Mouse (Mus musculus): ENCODE measurements around the gene Gbf1. TPM values are rescaled to one million over a fixed set of nuclear protein-coding genes. Genes with fewer than 3 reads are reported as not detected.

Gene Gbf1
- polyA plus RNA-seq, 1 experiment: 51.5 TPM

DNA sequence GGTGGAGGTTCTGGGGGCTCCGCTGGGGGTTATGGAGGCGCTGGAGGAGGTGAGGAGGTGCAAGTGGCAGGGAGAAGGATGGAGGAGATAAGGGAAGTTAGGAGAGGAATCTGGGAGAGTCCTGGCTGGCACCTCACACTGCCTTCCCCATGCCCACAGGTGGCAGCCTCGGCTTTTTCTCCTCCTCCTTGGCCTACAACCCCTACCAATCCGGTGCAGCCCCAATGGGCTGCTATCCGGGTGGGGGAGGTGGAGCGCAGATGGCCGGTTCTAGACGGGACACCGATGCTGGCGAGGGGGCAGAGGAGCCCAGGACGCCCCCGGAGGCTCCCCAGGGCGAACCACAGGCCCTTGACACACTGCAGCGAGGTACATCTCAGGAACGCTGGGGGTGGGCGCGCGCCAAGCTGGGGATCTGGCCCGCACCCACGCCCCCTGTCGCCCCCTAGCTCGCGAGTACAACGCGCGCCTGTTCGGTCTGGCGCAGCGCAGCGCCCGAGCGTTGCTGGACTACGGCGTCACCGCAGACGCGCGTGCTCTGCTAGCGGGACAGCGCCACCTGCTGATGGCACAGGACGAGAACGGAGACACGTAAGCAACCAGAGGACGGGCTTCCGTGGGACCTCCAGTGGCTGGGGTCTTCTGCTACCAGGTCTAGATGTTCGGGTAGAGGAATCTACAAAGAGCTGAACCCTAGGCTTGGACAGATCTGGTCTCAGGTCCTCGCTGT, 156.6 kb downstream of the Gbf1 start:
- no peaks in the 10 kb centered on the region for H3K9me3 ChIP-seq (replicated peaks; ENCODE audit: control insufficient read depth, insufficient read depth, low read length, poor library complexity, severe bottlenecking)
- no peaks in the 10 kb centered on the region for H3K27me3 ChIP-seq (ENCODE audit: control insufficient read depth, insufficient read depth, low read length, poor library complexity, severe bottlenecking)
- TF ChIP-seq POLR2A (IDR thresholded peaks at IDR 0.05; ENCODE audit: insufficient read depth, low read length): no peak
- peak; percentile 97 for TF ChIP-seq CTCF (IDR thresholded peaks at IDR 0.05; ENCODE audit: low read depth, low read length)
- TF ChIP-seq EP300 (IDR thresholded peaks at IDR 0.05; ENCODE audit: insufficient read depth, low read depth, low read length): peak; percentile 66; the same call in 1 of the 2 replicates
- H3K27ac ChIP-seq (ENCODE audit: insufficient read depth, low read length): no peak overlapping the region
- H3K36me3 ChIP-seq (ENCODE audit: control insufficient read depth, insufficient read depth, low read length, poor library complexity, severe bottlenecking): no peaks in the 10 kb centered on the region
- H3K9ac ChIP-seq (ENCODE audit: low read depth, poor library complexity, severe bottlenecking): peak overlapping the region; percentile 17; the same call in 1 of the 2 replicates
- H3K4me1 ChIP-seq (ENCODE audit: control insufficient read depth, insufficient read depth, low read length): no peaks in the 10 kb centered on the region
- H3K4me3 ChIP-seq (ENCODE audit: low read depth, low read length): peak overlapping the region; percentile 42

DNA sequence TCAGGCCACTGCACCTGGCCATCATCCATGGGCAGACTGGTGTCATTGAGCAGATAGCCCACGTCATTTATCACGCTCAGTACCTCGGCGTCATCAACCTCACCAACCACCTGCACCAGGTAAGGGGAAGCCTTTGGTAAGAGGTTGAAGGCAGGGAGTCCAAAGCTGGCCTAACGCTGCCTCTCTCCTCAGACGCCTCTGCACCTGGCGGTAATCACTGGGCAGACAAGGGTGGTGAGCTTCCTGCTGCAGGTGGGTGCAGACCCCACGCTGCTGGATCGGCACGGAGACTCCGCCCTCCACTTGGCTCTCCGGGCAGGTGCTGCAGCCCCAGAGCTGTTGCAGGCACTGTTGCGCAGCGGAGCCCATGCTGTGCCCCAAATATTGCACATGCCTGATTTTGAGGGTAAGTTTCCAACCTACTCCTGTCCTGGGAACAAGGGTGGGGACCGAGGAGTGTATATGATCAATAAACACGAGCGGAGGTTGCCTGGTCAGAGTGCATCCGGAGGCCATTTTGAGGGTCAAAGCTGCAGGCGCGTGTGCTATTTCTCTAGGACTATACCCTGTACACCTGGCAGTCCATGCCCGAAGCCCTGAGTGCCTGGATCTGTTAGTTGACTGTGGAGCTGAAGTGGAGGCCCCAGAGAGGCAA, 157.5 kb downstream of the Gbf1 start:
- Histone ChIP-seq H3K9me3 (replicated peaks; ENCODE audit: control insufficient read depth, insufficient read depth, low read length, poor library complexity, severe bottlenecking) (no peaks in the 10 kb centered on the region), H3K4me1 (ENCODE audit: control insufficient read depth, insufficient read depth, low read length) (no peaks in the 10 kb centered on the region), H3K27ac (ENCODE audit: insufficient read depth, low read length) (no peak overlapping the region), H3K27me3 (ENCODE audit: control insufficient read depth, insufficient read depth, low read length, poor library complexity, severe bottlenecking) (no peaks in the 10 kb centered on the region), H3K4me3 (ENCODE audit: low read depth, low read length) (no peak overlapping the region), H3K36me3 (ENCODE audit: control insufficient read depth, insufficient read depth, low read length, poor library complexity, severe bottlenecking) (no peaks in the 10 kb centered on the region), H3K9ac (ENCODE audit: low read depth, poor library complexity, severe bottlenecking) (no peak overlapping the region)
- TF ChIP-seq POLR2A (IDR thresholded peaks at IDR 0.05; ENCODE audit: insufficient read depth, low read length) (no peak), CTCF (IDR thresholded peaks at IDR 0.05; ENCODE audit: low read depth, low read length) (no peak), EP300 (IDR thresholded peaks at IDR 0.05; ENCODE audit: insufficient read depth, low read depth, low read length) (no peak)

DNA sequence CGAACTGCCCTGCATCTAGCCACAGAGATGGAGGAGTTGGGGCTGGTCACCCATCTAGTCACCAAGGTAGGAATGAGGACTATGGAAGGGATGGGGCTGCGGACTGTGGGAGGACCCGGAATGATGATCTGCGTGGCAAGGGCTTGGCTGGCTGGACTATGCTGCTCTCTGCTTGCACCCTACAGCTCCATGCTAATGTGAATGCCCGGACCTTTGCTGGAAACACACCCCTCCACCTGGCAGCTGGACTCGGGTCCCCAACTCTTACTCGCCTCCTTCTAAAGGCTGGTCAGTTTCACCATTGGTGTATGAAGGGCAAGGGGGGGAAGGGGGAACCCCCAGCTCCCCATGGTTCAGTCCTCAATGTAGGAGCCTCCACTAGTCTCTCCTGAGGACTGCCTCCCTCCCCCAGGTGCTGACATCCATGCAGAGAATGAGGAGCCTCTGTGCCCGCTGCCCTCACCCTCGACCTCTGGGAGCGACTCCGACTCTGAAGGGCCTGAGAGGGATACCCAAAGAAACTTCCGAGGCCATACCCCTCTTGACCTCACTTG, 158.1 kb downstream of the Gbf1 start:
- no peak overlapping the region for H3K4me3 ChIP-seq (ENCODE audit: low read depth, low read length)
- H3K9me3 ChIP-seq (replicated peaks; ENCODE audit: control insufficient read depth, insufficient read depth, low read length, poor library complexity, severe bottlenecking): no peaks in the 10 kb centered on the region
- H3K27me3 ChIP-seq (ENCODE audit: control insufficient read depth, insufficient read depth, low read length, poor library complexity, severe bottlenecking): no peaks in the 10 kb centered on the region
- H3K36me3 ChIP-seq (ENCODE audit: control insufficient read depth, insufficient read depth, low read length, poor library complexity, severe bottlenecking): no peaks in the 10 kb centered on the region
- H3K27ac ChIP-seq (ENCODE audit: insufficient read depth, low read length): no peak overlapping the region
- TF ChIP-seq EP300 (IDR thresholded peaks at IDR 0.05; ENCODE audit: insufficient read depth, low read depth, low read length): no peak
- TF ChIP-seq CTCF (IDR thresholded peaks at IDR 0.05; ENCODE audit: low read depth, low read length): no peak
- no peak for TF ChIP-seq POLR2A (IDR thresholded peaks at IDR 0.05; ENCODE audit: insufficient read depth, low read length)
- H3K9ac ChIP-seq (ENCODE audit: low read depth, poor library complexity, severe bottlenecking): no peak overlapping the region
- no peaks in the 10 kb centered on the region for H3K4me1 ChIP-seq (ENCODE audit: control insufficient read depth, insufficient read depth, low read length)

DNA sequence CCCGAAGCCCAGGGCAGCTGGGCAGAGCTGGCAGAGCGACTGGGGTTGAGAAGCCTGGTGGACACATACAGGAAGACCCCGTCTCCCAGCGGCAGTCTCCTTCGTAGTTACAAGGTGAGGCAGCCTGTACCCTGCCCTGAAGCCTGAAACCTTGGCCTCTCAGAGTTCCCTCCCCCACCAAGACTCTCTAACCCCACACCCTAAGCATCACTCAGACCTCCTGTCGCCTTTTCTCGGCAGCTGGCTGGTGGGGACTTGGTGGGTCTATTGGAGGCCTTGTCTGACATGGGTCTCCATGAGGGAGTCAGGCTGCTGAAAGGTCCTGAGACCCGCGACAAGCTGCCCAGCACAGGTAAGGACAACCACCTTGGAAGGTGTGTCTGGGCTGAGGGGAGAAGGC, 159.0 kb downstream of the Gbf1 start:
- no peaks in the 10 kb centered on the region for H3K9me3 ChIP-seq (replicated peaks; ENCODE audit: control insufficient read depth, insufficient read depth, low read length, poor library complexity, severe bottlenecking)
- no peaks in the 10 kb centered on the region for H3K4me1 ChIP-seq (ENCODE audit: control insufficient read depth, insufficient read depth, low read length)
- no peak overlapping the region for H3K4me3 ChIP-seq (ENCODE audit: low read depth, low read length)
- no peaks in the 10 kb centered on the region for H3K36me3 ChIP-seq (ENCODE audit: control insufficient read depth, insufficient read depth, low read length, poor library complexity, severe bottlenecking)
- TF ChIP-seq EP300 (IDR thresholded peaks at IDR 0.05; ENCODE audit: insufficient read depth, low read depth, low read length) (no peak), CTCF (IDR thresholded peaks at IDR 0.05; ENCODE audit: low read depth, low read length) (no peak), POLR2A (IDR thresholded peaks at IDR 0.05; ENCODE audit: insufficient read depth, low read length) (no peak)
- H3K27me3 ChIP-seq (ENCODE audit: control insufficient read depth, insufficient read depth, low read length, poor library complexity, severe bottlenecking): 0 out of 2 replicates have a peak, but pooled peaks cover 2% of the 10 kb centered on the region
- H3K9ac ChIP-seq (ENCODE audit: low read depth, poor library complexity, severe bottlenecking): no peak overlapping the region
- H3K27ac ChIP-seq (ENCODE audit: insufficient read depth, low read length): no peak overlapping the region

DNA sequence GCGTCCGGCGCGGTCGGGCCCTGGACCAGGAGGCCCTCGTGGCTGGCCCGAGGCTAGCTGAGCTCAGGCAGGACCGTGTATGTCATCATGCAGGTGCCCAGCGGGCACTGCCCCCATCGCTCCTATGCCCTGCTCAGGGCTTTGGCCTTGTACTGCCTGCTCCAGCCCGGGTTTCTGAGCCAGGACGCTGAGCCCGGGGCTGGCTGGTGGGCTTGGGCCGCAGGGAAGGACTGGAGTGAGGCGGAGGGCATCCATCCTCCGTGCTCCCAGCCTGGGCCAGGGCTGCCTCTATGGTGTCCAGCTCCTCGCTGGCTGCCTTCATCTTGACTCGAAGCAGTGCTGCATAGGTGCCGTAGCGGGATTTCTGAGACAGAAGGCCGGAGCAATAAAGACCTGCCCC, 160.3 kb downstream of the Gbf1 start:
- H3K9ac ChIP-seq (ENCODE audit: low read depth, poor library complexity, severe bottlenecking): no peak overlapping the region
- no peak overlapping the region for H3K4me3 ChIP-seq (ENCODE audit: low read depth, low read length)
- peaks cover 5% of the 10 kb centered on the region; the same call in 1 of the 2 replicates for H3K27me3 ChIP-seq (ENCODE audit: control insufficient read depth, insufficient read depth, low read length, poor library complexity, severe bottlenecking)

More for the DNA sequence above, 160.3 kb downstream of the Gbf1 start:
- no peaks in the 10 kb centered on the region for H3K36me3 ChIP-seq (ENCODE audit: control insufficient read depth, insufficient read depth, low read length, poor library complexity, severe bottlenecking)
- no peak overlapping the region for H3K27ac ChIP-seq (ENCODE audit: insufficient read depth, low read length)
- no peaks in the 10 kb centered on the region for H3K9me3 ChIP-seq (replicated peaks; ENCODE audit: control insufficient read depth, insufficient read depth, low read length, poor library complexity, severe bottlenecking)
- TF ChIP-seq POLR2A (IDR thresholded peaks at IDR 0.05; ENCODE audit: insufficient read depth, low read length): no peak
- TF ChIP-seq CTCF (IDR thresholded peaks at IDR 0.05; ENCODE audit: low read depth, low read length): no peak
- no peak for TF ChIP-seq EP300 (IDR thresholded peaks at IDR 0.05; ENCODE audit: insufficient read depth, low read depth, low read length)
- no peaks in the 10 kb centered on the region for H3K4me1 ChIP-seq (ENCODE audit: control insufficient read depth, insufficient read depth, low read length)

All from ES-Bruce4 (cell line).